Mouse (Mus musculus): ENCODE results near the gene Igfbp5.

The Igfbp5 gene

GRCm38 (mm10) chr1:72809951-72810675 is 64.6 kb downstream of the Igfbp5 start:
- no peak for DNase-seq (ENCODE audit: low spot score)

- no peak for DNase-seq (ENCODE audit: low spot score)
Observed at GRCm38 (mm10) chr1:72809304-72809703, 65.4 kb downstream of the Igfbp5 start.

Data from yolk sac, embryonic 10.5 days (tissue).